Mouse (Mus musculus) erythroblast, adult 5-6 weeks (primary cell): Measurements from ENCODE around the gene Rassf8. TPM values are rescaled to one million over a fixed set of nuclear protein-coding genes. Genes with fewer than 3 reads are reported as not detected.

Source experiments
- ATAC-seq: replicated peaks from 2 replicates; pipeline ENCODE4 v1.8.0; 2016; ENCODE audit warnings: moderate number of reproducible peaks, mild to moderate bottlenecking, moderate TSS enrichment, inconsistent platforms; ENCODE audit not compliant: poor library complexity, low FRiP score, severe bottlenecking
- total RNA-seq, 2 experiments: library from RNA; stranded (forward) in 1 of 2; stranded (reverse) in 1 of 2; fragments of 150-400 nt in 1 of 2; fragments of 200-764, 138-1000 nt in 1 of 2; gene quantifications; 2 replicates each; pipeline versions ENCODE4 v1.2.3 to v1.2.4; 2015 to 2017; ENCODE audit warnings: low replicate concordance in 2 of 2

Gene Rassf8
- total RNA-seq, 2 experiments from 2014 or later: 0.19 to 3.0 TPM

DNA sequence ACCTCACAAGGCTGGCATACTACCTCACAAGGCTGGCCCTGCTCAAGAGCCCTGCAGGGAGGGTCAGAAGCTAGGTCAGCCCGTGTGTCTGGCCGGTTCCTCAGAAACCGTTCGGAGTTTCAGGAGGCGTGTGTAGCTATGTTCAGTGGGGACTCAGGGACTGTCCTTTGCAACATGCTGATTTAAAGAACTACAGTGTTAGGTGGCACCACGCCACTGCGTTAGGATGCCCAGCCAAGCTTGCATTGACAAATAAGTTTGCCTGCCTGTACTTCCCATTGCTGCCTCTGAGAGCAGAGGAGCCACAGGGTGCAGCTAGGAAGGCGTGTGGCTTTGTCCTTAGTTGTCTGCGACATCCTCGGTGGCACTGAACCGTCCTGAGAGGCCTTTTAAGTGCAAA, 23.3 kb downstream of the Rassf8 start:
- no peak for ATAC-seq

DNA sequence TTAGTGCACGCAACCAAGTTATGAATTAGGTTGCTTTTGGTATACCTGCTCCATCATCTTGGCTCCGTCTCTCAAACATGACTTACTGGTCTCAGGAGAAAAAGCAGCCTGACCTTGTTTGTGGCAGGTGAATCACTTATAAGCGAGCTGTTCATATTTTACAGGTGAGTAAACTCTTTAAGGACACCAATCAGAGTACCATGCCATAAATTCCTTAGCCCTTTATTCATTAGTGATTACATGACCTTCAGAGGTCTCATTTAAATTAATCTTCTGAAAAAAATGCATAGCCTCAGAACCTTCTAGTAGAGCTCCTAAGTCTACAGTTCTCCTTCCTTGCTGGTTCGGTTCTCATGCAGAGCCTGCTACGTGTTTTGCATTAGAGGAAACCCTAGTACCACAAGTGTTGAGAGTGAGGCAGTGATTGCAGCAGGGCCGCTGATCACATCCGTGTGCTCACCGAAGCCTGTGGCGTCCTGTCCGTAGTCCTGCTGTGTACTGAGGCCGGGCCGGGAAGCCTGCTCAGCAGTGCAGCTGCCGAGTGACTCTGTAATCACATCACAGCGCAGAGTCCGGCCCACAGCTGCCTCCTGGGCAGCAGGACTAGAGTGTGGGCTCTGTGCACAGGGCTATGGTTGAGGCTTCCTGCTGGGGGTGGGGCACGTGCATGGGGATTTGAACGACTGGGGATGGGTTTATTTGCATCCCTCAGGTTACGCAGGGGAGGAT, 23.9 kb downstream of the Rassf8 start:
- ATAC-seq: no peak

- ATAC-seq: no peak
Observed at GRCm38 (mm10) chr6:145774436-145774835, 27.9 kb downstream of the Rassf8 start.

GRCm38 (mm10) chr6:145776241-145776640, 29.7 kb downstream of the Rassf8 start:
- no peak for ATAC-seq

DNA sequence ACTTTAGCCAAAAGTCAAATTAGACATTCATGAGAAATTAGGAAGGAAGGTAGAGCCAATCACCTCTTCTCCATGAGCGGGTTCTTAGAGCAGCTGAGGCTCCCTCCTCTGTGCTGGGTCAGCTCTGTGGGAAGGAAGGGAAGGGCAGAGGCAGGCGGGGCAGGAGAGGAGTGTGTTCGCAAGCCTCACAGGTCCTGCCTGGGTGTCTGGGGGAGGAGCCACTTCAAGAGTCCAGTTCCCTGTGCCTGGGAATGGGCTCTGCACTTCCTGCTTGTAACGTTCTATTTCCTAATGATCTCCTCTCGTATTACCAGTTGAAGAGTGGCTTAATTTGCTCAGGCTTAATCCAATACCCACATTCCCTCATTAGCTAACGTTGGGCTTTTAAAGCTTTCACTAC, 32.8 kb downstream of the Rassf8 start:
- ATAC-seq: no peak

DNA sequence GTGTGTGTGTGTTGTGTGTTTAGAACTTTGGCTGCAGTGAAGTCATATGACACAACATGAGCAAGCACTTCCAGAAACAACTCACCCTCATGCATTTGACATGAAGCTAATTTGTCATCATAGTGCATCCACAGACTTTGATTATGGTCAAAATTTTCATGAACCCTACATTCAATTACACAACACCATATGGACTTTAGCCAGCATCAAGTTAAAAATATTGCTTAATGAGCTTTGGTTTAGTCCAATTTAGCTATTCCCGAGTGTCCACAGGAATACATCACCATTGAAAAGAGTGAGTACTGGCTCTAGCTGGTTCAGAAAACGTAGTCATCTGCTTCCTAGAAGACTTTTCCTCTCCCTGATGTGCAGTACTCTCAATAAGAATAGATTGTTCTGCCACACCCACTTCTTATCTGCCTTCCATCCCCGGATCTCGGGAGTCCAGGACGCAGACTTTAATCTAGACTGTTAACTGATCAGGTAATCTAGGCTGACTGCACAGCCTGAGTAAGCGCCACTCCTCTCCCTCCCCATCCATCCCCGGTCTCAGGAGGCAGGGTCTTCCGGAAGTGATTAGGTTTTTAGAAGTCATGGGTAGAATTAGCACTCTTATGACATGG, 33.7 kb downstream of the Rassf8 start:
- ATAC-seq: no peak

DNA sequence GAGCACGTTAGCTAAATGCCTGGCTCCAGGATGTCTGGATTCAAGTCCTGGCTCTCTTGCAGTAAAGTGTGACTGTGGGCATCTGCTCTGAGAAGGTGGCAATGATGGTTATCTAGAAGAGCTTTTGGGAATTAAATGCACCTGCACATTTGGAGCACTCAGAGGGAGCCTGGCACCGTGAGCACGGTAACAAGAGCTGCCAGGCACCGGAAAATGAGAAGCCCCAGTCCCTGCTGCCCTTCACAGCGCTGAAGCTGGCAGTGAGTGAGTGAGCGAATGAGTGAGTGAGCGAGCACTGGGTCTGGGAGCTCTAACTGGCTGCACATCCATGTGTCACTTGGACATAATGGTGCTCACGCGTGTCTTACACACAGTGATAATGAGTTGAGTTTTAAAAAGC, 34.7 kb downstream of the Rassf8 start:
- no peak for ATAC-seq

DNA sequence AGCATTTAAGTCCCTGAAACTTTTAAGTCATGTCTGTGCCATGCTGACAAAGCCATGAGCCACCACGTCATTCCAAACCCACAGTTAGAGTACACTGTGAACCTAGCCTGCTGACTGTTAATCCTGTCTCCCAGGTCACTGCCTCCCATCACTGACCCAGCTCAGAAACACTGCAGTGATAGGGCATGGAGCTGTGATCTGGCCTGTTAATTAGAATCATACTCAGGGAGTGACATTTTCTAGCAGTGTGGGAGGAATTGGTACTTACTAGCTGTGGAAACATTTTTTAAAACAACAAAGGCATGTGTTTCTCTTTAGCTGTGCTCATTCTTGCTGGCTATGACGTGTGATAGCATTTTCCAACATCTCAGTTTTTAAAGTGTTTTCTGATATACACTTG, 35.4 kb downstream of the Rassf8 start:
- no peak for ATAC-seq

DNA sequence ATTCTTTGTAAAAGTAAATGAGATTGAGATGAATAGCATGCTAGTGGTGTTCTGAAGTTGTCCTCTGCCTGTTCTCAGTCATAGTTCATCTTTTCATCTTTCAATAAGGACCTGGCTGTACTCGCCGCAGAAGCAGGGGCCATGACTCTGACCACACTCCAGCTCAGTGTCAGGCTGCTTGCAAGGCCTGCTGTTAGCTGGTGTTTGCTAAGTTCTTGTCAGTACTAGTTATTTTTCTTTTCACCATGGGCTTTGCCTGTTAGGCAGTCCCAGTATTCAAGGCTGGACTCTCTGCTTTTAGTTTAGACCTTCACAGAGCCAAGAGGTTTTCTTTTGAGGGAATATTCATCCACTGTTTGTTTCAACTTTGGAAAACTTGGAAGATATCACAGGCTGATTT, 40.8 kb downstream of the Rassf8 start:
- no peak for ATAC-seq

GRCm38 (mm10) chr6:145789738-145790137, 43.2 kb downstream of the Rassf8 start:
- ATAC-seq: no peak

DNA sequence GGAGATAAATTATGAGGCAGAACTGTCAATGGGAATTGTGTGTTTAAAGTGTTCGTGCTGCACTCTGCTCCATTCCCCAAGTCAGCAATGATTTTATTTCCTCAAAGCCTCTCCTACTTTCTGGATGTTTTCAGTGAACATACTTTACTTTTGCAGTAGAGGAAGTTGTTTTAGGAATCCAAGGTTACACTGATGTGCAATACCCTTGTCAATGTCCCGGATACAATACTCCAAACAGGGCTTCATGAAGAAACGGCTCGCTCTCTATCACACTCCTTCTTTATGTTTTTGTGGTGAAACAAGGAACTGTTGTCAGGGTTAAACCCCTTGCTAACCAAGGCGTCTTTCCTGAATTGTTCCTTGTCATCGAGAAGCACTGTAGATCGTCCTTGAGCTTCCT, 45.8 kb downstream of the Rassf8 start:
- no peak for ATAC-seq

DNA sequence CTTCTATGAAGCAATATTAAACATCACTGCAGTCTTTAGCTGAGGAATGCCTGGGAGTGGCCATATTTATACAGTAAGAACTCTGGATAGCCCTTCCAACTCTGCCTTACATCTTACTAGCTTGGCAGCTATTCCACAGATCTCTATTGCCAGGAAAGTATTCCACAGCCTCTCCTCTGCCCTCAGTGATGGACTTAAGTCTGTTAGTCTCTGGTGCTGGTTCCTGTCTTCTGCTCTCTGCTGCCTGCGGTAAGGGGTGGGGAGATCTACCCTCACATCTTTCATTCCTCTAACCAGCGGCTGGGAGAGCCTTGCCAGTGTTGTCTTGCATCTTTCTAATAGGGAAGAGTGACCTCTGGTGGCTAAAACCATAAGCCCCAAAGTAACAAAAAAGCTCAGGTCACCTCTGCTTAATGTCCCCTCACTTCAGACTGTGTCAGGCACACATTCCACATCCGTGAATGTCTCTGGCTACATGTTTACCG, 46.6 kb downstream of the Rassf8 start:
- ATAC-seq: no peak

- ATAC-seq: no peak
Observed at GRCm38 (mm10) chr6:145794671-145795070, 48.1 kb downstream of the Rassf8 start.

DNA sequence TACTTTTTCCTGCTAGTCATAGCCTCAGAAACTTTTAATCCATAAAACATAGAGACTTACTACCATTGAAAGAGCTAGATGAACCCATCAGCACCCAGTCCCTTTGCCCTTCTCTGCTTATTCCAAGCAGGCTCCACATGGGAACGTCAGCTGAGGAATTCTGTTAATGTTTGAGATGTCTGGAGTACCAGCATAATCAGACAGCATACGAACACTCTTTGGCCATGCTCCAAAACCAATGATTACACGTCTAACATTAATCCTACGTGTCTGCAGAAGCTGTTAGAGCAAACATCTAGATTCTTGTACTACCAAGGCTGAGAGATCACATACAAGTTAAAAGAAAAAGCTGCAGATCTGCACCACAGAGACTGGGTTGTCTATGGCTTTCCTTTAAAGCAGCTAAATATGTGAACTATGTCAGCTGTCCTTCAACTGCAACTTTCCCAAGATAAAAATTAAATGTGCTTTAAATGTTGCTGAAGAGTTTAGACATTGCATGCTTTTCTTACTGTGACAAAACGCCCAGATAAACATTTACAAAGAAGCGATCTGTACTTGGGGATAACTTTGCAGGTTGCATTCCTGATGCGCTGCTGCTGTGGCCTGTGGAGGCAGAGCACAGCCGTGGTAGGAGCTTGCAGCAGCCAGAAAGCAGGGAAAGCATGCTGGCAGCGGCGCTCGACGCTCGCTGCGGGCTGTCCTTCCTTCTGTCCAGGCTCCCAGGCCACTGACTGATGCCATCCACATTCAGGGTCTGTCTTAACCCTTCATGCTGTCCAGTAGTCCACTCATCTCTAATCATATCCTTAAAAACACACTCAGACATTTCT, 49.9 kb downstream of the Rassf8 start:
- no peak for ATAC-seq

- ATAC-seq: no peak
Observed at GRCm38 (mm10) chr6:145797692-145798091, 51.1 kb downstream of the Rassf8 start.

- no peak for ATAC-seq
Observed at GRCm38 (mm10) chr6:145801796-145802488, 55.4 kb downstream of the Rassf8 start.

GRCm38 (mm10) chr6:145802881-145803280, 56.3 kb downstream of the Rassf8 start:
- ATAC-seq: no peak

DNA sequence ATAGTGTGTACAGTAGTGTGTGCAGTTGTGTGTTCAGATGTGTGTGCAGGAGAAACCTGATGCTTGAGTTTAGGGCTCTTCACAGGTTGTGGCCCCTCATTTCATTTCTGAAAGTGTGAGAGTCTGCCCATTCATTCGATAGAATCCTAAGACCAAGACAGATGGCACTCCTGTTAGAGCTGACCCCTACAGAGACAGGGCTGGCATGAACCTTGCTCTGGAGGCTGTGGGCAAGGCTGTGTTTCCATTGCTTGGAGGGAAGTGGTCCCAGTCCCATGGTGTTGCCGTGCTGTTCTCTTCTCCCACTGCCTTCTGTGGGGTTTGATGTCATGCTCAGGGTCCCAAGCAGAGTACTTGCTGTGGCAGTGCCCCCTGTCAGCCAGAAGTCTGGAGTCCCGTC, 57.7 kb downstream of the Rassf8 start:
- ATAC-seq: no peak

GRCm38 (mm10) chr6:145806784-145807183, 60.2 kb downstream of the Rassf8 start:
- no peak for ATAC-seq

DNA sequence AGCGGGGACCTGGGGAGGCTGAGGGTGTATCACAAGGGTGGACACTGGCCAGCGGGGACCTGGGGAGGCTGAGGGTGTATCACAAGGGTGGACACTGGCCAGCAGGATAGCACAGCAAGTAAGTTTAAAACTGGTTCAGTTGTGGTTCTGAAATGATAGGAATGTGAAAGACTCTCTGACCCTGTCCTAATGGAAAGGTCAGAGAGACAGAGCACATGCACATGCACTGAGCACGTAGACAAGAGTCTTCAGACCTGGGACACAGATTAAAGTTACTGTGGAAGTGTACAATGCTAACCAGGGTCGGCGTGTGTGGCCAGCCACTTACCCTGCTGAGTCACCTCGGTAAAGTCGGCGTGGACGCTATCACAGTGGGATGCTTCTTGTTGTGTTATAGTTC, 61.4 kb downstream of the Rassf8 start:
- ATAC-seq: no peak
